Mouse (Mus musculus) ovary, postnatal 36 days (tissue): Measurements from ENCODE around the gene Syn2.
"Not testable (repeated sequence)": the region's sequence is repeated elsewhere in the genome, so short reads cannot be mapped to it uniquely, and the experiment has no call there.

ENCODE experiments used
- DNase-seq: peaks from one replicate; pipeline ENCODE4 v3.0.0; 2022; ENCODE audit warnings: low spot score, mixed read lengths

Gene Syn2

GRCm38 (mm10) chr6:115178826-115179225 is 44.1 kb downstream of the Syn2 start:
- DNase-seq, result peak; percentile 56

GRCm38 (mm10) chr6:115181094-115181493 is 46.4 kb downstream of the Syn2 start:
- DNase-seq, result no peak

GRCm38 (mm10) chr6:115191111-115191510 is 56.4 kb downstream of the Syn2 start:
- no peak for DNase-seq

GRCm38 (mm10) chr6:115200753-115201152 is 66.1 kb downstream of the Syn2 start:
- DNase-seq, result no peak

GRCm38 (mm10) chr6:115203029-115203428 is 68.3 kb downstream of the Syn2 start:
- no peak for DNase-seq

- DNase-seq, result no peak
Observed at GRCm38 (mm10) chr6:115210187-115210586, 75.5 kb downstream of the Syn2 start.

GRCm38 (mm10) chr6:115210820-115211219 is 76.1 kb downstream of the Syn2 start:
- DNase-seq, result no peak

GRCm38 (mm10) chr6:115212132-115212903 is 77.6 kb downstream of the Syn2 start:
- DNase-seq, result no peak

- no peak for DNase-seq
Observed at GRCm38 (mm10) chr6:115213129-115213528, 78.4 kb downstream of the Syn2 start.

- DNase-seq, result no peak
Observed at GRCm38 (mm10) chr6:115221215-115221641, 86.5 kb downstream of the Syn2 start.

GRCm38 (mm10) chr6:115225519-115225918 is 90.8 kb downstream of the Syn2 start:
- no peak for DNase-seq

- DNase-seq, result no peak
Observed at GRCm38 (mm10) chr6:115227043-115227442, 92.3 kb downstream of the Syn2 start, which contains the start of gene Gm17482. Gm17482 (plus strand) TSS chr6:115227343.

GRCm38 (mm10) chr6:115227529-115227928 is 92.8 kb downstream of the Syn2 start:
- DNase-seq, result peak; percentile 65

GRCm38 (mm10) chr6:115230557-115230956 is 95.9 kb downstream of the Syn2 start:
- no peak for DNase-seq

GRCm38 (mm10) chr6:115231836-115232235 is 97.1 kb downstream of the Syn2 start:
- no peak for DNase-seq

GRCm38 (mm10) chr6:115232562-115232961 is 97.9 kb downstream of the Syn2 start:
- DNase-seq, result no peak

- peak; percentile 10 for DNase-seq
Observed at GRCm38 (mm10) chr6:115238031-115239027, 103.6 kb downstream of the Syn2 start.

- no peak for DNase-seq
Observed at GRCm38 (mm10) chr6:115239335-115239734, 104.6 kb downstream of the Syn2 start.

GRCm38 (mm10) chr6:115240431-115240830 is 105.7 kb downstream of the Syn2 start:
- DNase-seq, result not testable (repeated sequence)

- no peak for DNase-seq
Observed at GRCm38 (mm10) chr6:115241131-115241699, 106.5 kb downstream of the Syn2 start.

GRCm38 (mm10) chr6:115241939-115242338 is 107.2 kb downstream of the Syn2 start:
- DNase-seq, result no peak

GRCm38 (mm10) chr6:115244222-115244621 is 109.5 kb downstream of the Syn2 start:
- no peak for DNase-seq
